Mouse (Mus musculus): ENCODE results near the gene Alx3.

GRCm38 (mm10) chr3:107559183-107559582 lies 35.6 kb upstream of the Alx3 start:
- TF ChIP-seq MYOD1 (IDR thresholded peaks at IDR 0.05; ENCODE audit: control insufficient read depth, insufficient read length, low read depth) (no peak), MAX (IDR thresholded peaks at IDR 0.05) (no peak), CTCF (IDR thresholded peaks at IDR 0.05; ENCODE audit: control insufficient read depth, insufficient read depth, insufficient read length) (peak; percentile 94), MYOG (IDR thresholded peaks at IDR 0.05; ENCODE audit: control insufficient read depth, extremely low read depth, insufficient read length) (no peak), CEBPB (IDR thresholded peaks at IDR 0.05; ENCODE audit: low read depth) (no peak), FOSL1 (IDR thresholded peaks at IDR 0.05; ENCODE audit: insufficient read depth, low read length, poor library complexity, severe bottlenecking) (no peak)
